Mouse (Mus musculus): Measurements from ENCODE around the gene Gsg1l.

The Gsg1l gene

GRCm38 (mm10) chr7:126081727-126082285, 405 bp downstream of the Gsg1l start:
- no peak for DNase-seq (ENCODE audit: low read depth in 2 of 2, low spot score in 2 of 2)

DNA sequence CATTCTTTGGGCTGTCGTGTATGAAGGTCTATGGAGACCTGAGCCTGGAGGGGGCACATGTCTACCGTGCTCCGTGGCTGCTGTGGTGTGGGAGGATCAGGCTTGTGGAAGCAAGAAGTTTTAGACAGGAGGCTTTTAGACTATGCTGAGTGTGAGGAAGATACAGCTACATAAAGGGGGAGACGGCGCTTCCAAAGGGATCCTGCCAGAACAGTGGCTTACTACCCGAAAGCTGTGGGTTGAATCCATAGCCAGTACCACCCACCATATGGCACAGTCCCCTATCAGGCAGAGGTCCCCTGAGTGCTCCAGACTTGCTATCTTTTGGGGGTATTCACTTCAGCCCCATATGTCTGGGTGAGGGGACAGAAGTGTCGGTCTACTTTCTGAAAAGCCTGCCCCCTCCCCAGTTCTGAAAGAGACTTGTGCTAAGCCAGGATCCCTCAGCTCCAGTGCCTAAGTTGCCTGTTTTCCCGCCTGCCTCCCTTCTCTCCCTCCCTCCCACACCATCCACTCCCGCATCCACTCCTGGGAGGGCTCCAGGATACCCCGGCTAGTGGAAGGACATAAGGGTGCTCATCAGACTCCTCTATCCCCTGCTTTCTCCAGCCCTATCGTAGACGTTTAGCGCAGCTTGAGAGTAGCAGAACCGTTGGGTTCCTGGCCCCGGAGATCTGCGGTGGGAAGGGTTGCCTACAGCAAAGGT, 1.1 kb downstream of the Gsg1l start:
- DNase-seq (ENCODE audit: low read depth in 2 of 2, low spot score in 2 of 2), result no peak

DNA sequence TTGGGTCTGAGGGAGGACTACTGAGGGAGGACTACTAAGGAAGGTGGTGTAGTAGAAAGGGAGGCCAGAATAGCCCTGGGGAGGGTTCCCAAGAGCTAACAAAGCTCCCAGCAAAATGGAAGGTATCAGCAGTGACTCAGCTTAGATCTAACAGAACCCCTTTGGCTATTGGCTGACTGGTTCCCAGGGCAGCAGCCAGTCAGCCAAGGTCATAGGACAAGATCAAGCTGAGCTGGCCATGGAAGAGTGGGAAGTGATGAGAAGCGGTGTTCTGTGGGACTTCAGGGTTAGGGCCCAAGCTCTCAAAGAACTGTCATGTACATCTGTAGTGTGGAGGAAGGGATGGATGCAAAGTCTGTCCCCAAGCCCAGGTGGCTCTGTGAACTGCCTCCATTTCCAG, 5.3 kb downstream of the Gsg1l start:
- DNase-seq (ENCODE audit: low read depth in 2 of 2, low spot score in 2 of 2), result no peak

- no peak for DNase-seq (ENCODE audit: low read depth in 2 of 2, low spot score in 2 of 2)
Measured at GRCm38 (mm10) chr7:126075058-126075457, 7.2 kb downstream of the Gsg1l start.

DNA sequence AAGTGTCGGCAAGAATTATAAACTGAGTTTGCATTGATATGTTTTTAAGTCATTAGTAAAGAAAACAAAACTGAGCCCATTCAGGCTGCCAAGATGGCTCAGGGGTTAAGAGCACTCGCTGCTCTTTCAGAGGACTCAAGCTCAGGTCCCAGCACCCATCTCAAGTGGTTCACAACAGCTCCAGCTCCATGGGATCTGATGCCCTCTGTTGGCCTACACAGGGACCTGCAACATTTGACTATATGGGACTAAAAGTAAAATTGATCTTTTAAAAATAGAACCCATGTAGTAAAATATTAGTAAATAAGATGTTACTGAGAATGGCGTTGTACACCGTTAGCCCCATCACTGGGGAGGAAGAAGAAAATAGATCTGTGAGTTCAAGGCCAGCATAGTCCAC, 11.9 kb downstream of the Gsg1l start:
- DNase-seq (ENCODE audit: low read depth in 2 of 2, low spot score in 2 of 2), result no peak

DNA sequence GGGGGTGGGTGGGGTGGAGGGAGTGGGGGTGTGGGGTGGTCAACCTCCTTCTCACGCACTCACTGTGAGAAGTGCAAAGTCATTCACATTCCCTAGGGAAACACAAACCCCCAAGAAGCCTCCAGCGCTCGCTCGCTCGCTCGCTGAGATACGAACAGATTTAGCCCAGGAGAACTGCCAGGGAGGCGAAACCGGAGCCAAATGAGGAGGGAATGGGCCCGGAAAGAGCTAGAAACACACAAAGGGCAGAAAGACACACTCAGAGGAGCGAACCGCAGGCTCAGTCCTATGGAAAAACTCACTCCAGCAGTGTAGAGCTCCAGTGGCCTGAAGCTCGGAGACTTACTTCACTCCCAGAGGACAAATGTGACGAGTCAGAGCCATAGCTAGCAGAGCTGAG, 15.4 kb downstream of the Gsg1l start:
- DNase-seq (ENCODE audit: low read depth in 2 of 2, low spot score in 2 of 2), result no peak

DNA sequence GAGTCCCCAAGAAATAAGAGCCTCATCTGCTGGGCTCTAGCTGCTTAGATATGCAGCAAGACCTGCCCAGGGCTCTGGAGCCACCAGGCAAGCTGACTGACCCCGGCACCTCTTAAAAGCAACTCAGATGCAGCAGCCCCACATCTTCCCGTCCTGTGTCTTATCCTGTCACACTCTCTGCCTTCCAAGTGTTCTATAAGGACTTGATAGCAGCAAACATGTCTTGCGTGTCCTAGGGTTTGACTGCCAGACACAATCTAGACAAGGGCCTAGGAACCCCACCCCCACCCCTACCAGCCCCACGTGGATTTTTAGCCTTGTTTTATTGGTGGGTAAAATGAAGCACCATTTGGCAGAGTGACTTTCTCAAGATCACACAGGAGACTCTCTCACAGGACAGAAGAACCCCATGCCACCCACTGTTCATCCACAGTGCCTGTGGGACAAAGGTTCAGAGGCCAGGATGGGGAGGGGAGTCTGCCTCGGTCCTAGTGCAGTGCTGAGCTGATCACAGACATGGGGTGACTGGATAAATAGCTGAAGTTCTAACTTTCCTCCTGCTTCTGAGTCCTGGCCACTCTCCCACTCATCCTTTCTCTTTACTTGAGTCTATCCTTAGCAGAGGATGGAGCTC, 16.9 kb downstream of the Gsg1l start:
- no peak for DNase-seq (ENCODE audit: low read depth in 2 of 2, low spot score in 2 of 2)

DNA sequence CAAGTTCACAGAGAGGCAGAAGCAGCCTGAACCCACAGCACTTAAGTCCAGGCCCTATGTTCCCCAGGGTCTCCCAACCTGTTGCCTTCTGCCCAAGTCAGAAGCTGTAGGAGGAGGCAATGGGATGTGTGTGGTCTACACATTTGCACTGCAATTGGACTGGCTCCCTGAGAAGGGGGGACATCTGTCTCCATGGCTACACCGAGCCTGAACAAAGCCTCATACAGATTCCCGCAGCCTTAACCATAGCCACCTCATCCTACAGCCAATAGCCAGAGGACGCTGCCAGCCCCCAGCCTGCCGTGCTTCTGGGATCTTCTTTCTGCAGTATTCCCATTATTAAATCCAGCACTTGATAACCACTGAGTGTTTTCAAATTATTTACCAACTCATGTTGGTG, 20.0 kb downstream of the Gsg1l start:
- no peak for DNase-seq (ENCODE audit: low read depth in 2 of 2, low spot score in 2 of 2)

DNA sequence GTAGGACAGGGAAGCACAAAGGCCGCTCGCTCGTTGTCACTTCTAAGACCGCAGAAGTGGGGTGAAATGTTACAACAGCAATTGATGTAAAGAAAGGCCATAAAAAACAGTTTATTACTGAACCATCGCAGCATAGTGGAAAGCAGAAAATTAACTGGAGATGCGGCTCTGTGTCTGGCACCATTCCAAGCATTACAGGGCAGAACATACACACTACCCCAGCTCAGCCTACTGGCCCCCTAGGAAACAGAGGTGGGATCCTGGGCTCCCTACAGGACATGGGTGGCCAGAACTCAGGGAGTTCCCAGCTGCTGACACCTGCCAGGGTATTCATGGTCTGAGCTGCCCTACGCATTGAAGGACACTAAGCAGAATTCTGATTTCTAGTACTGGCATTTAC, 23.3 kb downstream of the Gsg1l start:
- no peak for DNase-seq (ENCODE audit: low read depth in 2 of 2, low spot score in 2 of 2)

DNA sequence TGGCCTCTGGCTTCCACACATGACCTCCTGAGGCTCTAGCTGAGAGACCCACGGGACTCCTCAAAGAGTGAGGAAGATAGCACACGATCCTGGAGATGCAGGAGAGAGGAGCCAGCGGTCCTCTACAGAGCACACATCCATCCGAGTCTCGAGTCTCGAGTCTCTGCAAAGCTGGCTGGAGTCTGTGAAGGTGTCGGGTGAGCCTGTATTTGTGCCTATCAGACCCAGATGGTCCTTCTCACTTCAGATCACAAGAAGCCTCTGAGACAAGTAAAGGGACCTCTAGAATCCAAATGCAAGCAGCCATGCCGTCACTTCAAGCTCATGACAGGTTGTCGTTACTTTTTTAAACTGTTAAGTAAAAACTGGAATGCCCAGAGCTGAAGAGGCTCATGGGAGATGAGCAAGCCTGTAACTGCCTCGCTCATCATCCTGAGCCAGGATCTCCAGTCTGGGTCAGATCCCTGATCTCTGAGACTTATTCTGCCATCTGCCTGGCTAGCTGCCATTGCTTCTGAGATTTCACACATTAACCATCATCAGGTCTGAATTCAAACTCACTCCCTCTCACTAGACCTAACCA, 24.8 kb downstream of the Gsg1l start:
- no peak for DNase-seq (ENCODE audit: low read depth in 2 of 2, low spot score in 2 of 2)

GRCm38 (mm10) chr7:126054574-126054973, 27.6 kb downstream of the Gsg1l start:
- DNase-seq (ENCODE audit: low read depth in 2 of 2, low spot score in 2 of 2), result no peak

GRCm38 (mm10) chr7:126053618-126054017, 28.6 kb downstream of the Gsg1l start:
- DNase-seq (ENCODE audit: low read depth in 2 of 2, low spot score in 2 of 2), result no peak

DNA sequence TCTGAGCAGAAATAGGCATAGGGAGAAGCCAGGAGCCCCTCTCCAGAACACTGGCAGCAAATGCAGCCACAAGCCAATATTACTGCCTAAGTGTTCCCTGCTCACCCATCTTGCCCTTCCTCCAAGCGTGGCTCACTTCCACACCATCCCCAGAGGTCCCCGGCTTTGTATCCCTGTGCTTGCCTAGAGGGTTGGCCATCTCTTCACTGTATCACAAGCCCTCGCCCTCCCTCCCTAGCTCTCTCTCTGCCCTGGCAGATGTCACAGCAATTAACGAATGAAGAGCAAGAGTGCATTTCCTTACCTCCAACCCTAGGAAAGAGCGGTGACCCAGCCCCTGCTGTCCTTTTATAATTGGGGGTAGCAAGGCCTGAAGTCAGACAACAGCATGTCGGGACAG, 30.3 kb downstream of the Gsg1l start:
- no peak for DNase-seq (ENCODE audit: low read depth in 2 of 2, low spot score in 2 of 2)

DNA sequence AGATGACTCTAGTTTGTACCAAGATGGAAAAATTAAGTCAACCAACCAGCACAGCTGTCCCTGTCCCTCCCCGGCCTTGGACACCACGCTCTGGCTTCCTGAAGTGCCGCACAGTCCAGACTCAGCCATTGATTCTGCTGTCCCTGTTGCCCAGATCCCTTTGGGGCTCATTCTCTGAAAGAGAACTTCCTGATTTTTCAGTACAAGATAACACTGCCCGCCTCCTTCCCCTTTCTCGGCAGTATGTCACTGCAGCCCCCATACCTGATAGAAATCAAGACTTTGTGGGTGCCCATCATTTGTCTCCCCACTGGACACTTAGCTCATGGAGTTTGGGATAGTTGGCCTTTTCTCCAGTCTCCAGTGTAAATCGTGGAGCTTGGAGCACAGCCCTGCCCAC, 37.1 kb downstream of the Gsg1l start:
- DNase-seq (ENCODE audit: low read depth in 2 of 2, low spot score in 2 of 2), result no peak

DNA sequence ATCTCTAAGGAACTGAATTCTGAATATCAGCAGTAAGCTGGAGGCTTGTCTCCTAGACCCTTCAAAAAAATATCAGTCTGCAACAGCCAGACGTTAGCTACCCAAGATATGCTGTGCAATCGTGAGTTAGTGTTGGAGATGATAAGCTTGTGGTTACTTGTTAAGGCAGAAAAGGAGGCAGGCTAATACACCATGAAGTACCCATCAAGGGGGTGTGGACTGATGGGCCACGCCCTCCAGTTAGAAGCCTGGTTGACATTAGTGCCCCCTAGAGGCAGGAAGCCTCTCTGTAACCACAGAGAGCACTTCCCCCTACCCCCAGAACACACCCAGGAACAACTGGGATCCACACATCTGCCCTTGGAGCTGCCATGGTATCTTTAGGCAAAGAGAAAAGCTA, 39.9 kb downstream of the Gsg1l start:
- DNase-seq (ENCODE audit: low read depth in 2 of 2, low spot score in 2 of 2), result no peak

DNA sequence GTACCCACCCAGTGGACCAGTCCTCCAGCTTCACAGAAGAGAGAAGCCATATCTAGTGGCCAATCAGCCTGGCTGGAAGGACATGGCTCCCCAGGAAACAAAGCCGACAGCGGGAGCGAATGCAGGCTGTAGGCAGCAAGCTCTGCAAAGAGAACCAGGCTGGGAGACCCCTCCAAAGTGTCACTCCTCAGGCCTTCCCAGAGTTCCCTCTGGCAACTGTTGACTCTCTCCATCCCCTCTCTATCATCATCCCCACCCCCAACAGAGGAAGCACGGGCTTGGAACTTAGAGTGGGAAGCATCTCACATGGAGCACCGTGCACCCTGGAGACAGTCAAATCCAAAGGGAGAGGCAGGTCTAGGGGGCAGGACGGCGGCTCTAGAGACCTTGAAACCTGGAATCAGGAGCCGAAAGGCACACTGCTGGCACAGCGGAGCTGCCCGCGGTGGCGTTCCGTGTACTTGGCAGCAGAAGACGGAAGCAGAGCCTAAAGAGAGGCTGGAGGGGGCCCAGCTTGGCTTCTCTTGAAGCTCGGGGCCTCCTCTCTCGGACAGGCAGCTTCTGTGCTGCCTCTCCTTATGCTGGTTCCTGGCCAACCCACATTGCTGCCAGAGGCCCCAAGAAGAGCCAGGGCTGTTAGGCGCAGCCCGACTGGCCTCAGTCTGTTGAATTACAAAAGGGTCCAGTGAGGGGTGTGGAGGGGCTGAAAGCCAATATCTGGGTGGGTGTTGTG, 41.3 kb downstream of the Gsg1l start:
- no peak for DNase-seq (ENCODE audit: low read depth in 2 of 2, low spot score in 2 of 2)

GRCm38 (mm10) chr7:126039847-126040246, 42.4 kb downstream of the Gsg1l start:
- DNase-seq (ENCODE audit: low read depth in 2 of 2, low spot score in 2 of 2), result no peak

DNA sequence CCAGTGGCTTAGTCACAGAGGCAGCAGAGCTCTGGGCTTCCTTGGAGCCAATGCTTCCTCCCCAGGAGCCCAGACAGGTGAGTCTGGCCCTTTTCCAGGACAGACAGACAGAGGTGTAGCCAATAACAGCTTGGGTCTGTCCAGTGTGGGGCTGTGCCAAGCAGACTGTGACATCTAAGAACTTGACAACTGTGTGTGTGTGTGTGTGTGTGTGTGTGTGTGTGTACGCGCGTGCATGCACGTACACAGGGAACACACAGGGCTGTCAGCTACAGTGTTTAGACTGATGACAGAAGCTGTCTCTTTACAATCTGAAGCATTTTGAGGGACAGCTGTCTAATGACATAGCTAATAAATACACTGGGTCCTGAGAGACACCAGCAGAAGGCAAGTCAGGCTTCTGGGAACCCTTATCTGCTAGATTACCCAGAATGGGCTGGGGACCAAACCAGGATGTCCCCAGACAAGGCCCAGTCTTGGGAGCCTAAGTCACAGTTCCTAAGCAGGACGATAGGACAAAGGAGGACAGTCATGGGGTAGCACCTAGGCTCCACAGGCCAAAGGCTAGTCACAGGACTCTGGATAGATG, 42.9 kb downstream of the Gsg1l start:
- no peak for DNase-seq (ENCODE audit: low read depth in 2 of 2, low spot score in 2 of 2)

DNA sequence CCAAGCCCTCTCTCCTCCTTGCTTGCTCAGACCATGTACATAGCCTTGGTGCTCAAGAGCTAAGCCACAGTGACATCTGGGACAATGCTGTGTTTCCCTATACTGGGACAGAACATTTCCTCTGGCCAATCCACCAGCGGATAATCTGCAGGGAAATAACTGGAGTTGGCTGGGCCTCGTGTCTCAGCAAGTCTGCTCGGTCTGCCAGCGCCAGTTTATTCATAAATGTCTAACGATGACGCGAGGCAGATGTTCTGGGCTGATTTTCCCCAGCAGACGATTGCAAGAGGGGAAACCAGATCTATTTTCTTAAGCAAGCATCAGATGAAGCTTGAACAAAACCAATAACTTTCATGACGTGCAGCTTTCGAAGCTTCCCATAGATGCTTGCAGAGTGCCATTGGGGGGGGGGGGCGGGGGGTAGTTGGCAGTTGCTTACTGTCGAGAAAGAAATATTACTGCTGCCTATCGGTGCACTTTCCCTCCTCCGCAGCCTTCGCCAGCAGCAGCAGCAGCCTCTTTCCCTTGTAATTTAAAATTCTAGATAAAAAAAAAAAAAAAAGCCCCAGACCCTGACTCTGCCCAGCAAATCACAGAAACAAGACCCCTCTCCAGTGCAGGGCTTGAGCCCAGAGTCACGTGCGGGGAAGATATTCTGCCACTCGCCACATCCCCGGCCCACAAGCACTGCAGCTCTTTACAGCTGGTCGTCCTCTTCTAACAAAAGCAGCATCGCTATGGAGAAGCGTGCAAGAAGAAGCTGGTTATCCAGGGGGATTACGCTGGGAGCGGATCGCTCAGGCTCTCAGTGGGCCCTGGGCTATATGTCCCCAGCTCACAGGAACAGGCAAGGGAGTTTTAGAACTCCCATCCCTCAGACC, 43.6 kb downstream of the Gsg1l start:
- no peak for DNase-seq (ENCODE audit: low read depth in 2 of 2, low spot score in 2 of 2)

DNA sequence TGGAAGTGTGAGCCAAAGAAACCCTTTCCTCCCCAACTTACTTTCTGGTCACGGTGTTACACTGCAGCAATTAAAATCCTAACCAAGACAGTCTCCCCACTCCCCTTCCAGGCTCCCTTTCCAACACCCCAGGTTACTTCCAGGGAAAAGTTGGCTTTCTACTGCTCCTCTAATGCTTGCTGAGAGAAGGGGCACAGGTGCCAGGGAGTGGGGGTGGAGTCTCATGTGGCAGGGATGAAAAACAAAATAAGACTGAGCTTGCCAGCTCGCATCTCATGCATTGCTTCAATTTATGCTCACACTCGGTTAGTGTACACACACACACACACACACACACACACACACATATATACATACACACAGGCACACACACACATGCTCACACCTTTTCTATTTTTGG, 46.9 kb downstream of the Gsg1l start:
- DNase-seq (ENCODE audit: low read depth in 2 of 2, low spot score in 2 of 2), result no peak
